Mouse (Mus musculus) intestine, embryonic 15.5 days (tissue): ENCODE data around the gene Amn. TPM values are rescaled to one million over a fixed set of nuclear protein-coding genes. Genes with fewer than 3 reads are reported as not detected.
A peak's percentile ranks its signal among the peaks of the same experiment; 100 is the strongest.

Experiments
- ATAC-seq: fragments of 200-750 bp; cut with Nextera tagmentation; 2 replicates; pipeline ENCODE4 v1.8.0; 2017; ENCODE audit warnings: moderate TSS enrichment, moderate library complexity
- H3K27ac ChIP-seq: fragments of 300-500 bp; sonication (generic); 2 replicates; pipeline ENCODE4 v1.5.1; 2015; ENCODE audit warnings: mild to moderate bottlenecking, inconsistent platforms
- H3K27me3 ChIP-seq: fragments of 300-500 bp; sonication (generic); replicated peaks from 2 replicates; pipeline ENCODE4 v1.6.1; 2015; ENCODE audit warnings: inconsistent platforms
- H3K36me3 ChIP-seq: fragments of 300-500 bp; sonication (generic); 2 replicates; pipeline ENCODE4 v1.6.1; 2015; ENCODE audit warnings: inconsistent platforms
- H3K4me1 ChIP-seq: fragments of 300-500 bp; sonication (generic); replicated peaks from 2 replicates; pipeline ENCODE4 v1.6.1; 2015; ENCODE audit warnings: inconsistent platforms
- H3K4me2 ChIP-seq: fragments of 300-500 bp; sonication (generic); replicated peaks from 2 replicates; pipeline ENCODE4 v1.6.1; 2015; ENCODE audit warnings: mild to moderate bottlenecking, inconsistent platforms
- H3K4me3 ChIP-seq: fragments of 300-500 bp; sonication (generic); replicated peaks from 2 replicates; pipeline ENCODE4 v1.5.1; 2015; ENCODE audit warnings: inconsistent platforms
- H3K9ac ChIP-seq: fragments of 300-500 bp; sonication (generic); 2 replicates; pipeline ENCODE4 v1.6.1; 2015; ENCODE audit warnings: inconsistent platforms
- H3K9me3 ChIP-seq: fragments of 300-500 bp; sonication (generic); 2 replicates; pipeline ENCODE4 v1.6.1; 2016; ENCODE audit warnings: inconsistent platforms
- WGBS: fragments of 180-500 bp; shearing (Covaris S2); methylation state at CpG from one replicate; pipeline ENCODE4 v1.1.7; 2015; 5-methylcytosine and 5-hydroxymethylcytosine counted together
- polyA plus RNA-seq: library from polyadenylated mRNA; unstranded; fragments of >200 nt; fragmentation: Nextera tagmentation; extraction: Ambion mirVana; gene quantifications from 2 replicates; pipeline ENCODE4 v1.2.1, GENCODE M21; 2015

Gene Amn
- 127 and 149 TPM in 2 replicates for polyA plus RNA-seq

GRCm38 (mm10) chr12:111270629-111271277 is at the start of gene Amn:
Gene Amn, plus strand, starts transcription at chr12:111271095.
- Histone ChIP-seq H3K27me3 (peaks cover 53% of the 10 kb centered on the region), H3K9ac (peak within 1 kb of the TSS; percentile 42), H3K9me3 (no peaks in the 10 kb centered on the region), H3K4me3 (peak within 1 kb of the TSS; percentile 41), H3K36me3 (no peaks in the 10 kb centered on the region), H3K4me1 (peaks cover 33% of the 10 kb centered on the region), H3K27ac (peak within 1 kb of the TSS; percentile 36; the same call in 1 of the 2 replicates), H3K4me2 (peak within 1 kb of the TSS; percentile 56)
- 24% methylated on average over 25 of the region's 25 CpGs for whole genome bisulfite sequencing
- ATAC-seq: peak; percentile 84

GRCm38 (mm10) chr12:111225197-111225780 is 45.6 kb upstream of the Amn start:
- no peak overlapping the region for H3K9ac ChIP-seq
- peaks cover 10% of the 10 kb centered on the region; the same call in 1 of the 2 replicates for H3K36me3 ChIP-seq
- H3K27me3 ChIP-seq: no peaks in the 10 kb centered on the region
- no peak for ATAC-seq
- no peaks in the 10 kb centered on the region for H3K9me3 ChIP-seq
- H3K4me2 ChIP-seq: no peak overlapping the region
- no peak overlapping the region for H3K27ac ChIP-seq
- WGBS: 69% methylated on average over 10 of the region's 10 CpGs
- no peak overlapping the region for H3K4me3 ChIP-seq
- H3K4me1 ChIP-seq: no peaks in the 10 kb centered on the region

GRCm38 (mm10) chr12:111227410-111227809 is 43.5 kb upstream of the Amn start:
- H3K9ac ChIP-seq: no peak overlapping the region
- H3K27ac ChIP-seq: no peak overlapping the region
- H3K4me1 ChIP-seq: no peaks in the 10 kb centered on the region
- 81% methylated on average over 4 of the region's 4 CpGs for WGBS
- H3K9me3 ChIP-seq: no peaks in the 10 kb centered on the region
- no peak overlapping the region for H3K4me3 ChIP-seq
- no peak overlapping the region for H3K4me2 ChIP-seq
- ATAC-seq: no peak
- H3K27me3 ChIP-seq: no peaks in the 10 kb centered on the region
- H3K36me3 ChIP-seq: peaks cover 1% of the 10 kb centered on the region; the same call in 1 of the 2 replicates

- Histone ChIP-seq H3K4me2 (no peak overlapping the region), H3K36me3 (no peaks in the 10 kb centered on the region), H3K27me3 (no peaks in the 10 kb centered on the region), H3K9ac (no peak overlapping the region), H3K9me3 (no peaks in the 10 kb centered on the region), H3K27ac (no peak overlapping the region), H3K4me1 (no peaks in the 10 kb centered on the region), H3K4me3 (no peak overlapping the region)
- WGBS: 92% methylated on average over 5 of the region's 5 CpGs
- no peak for ATAC-seq
Observed at GRCm38 (mm10) chr12:111228488-111228887, 42.4 kb upstream of the Amn start.

GRCm38 (mm10) chr12:111230793-111231192 is 40.1 kb upstream of the Amn start:
- Histone ChIP-seq H3K27ac (no peak overlapping the region), H3K36me3 (no peaks in the 10 kb centered on the region), H3K9me3 (no peaks in the 10 kb centered on the region), H3K4me1 (no peaks in the 10 kb centered on the region), H3K4me2 (no peak overlapping the region), H3K4me3 (no peak overlapping the region), H3K27me3 (no peaks in the 10 kb centered on the region), H3K9ac (no peak overlapping the region)
- no peak for ATAC-seq
- WGBS: 85% methylated on average over 2 of the region's 2 CpGs

- H3K27ac ChIP-seq: no peak overlapping the region
- ATAC-seq: peak; percentile 81
Observed at GRCm38 (mm10) chr12:111233798-111234197, 37.1 kb upstream of the Amn start.

GRCm38 (mm10) chr12:111234383-111234782 is 36.5 kb upstream of the Amn start:
- Histone ChIP-seq H3K4me3 (no peak overlapping the region), H3K4me2 (no peak overlapping the region), H3K4me1 (no peaks in the 10 kb centered on the region), H3K36me3 (no peaks in the 10 kb centered on the region), H3K27ac (no peak overlapping the region), H3K27me3 (no peaks in the 10 kb centered on the region), H3K9ac (no peak overlapping the region), H3K9me3 (no peaks in the 10 kb centered on the region)
- peak; percentile 76 for ATAC-seq
- WGBS: 68% methylated on average over 9 of the region's 9 CpGs

More at GRCm38 (mm10) chr12:111233798-111234197, 37.1 kb upstream of the Amn start:
- no peaks in the 10 kb centered on the region for H3K9me3 ChIP-seq
- H3K4me3 ChIP-seq: no peak overlapping the region
- H3K9ac ChIP-seq: no peak overlapping the region
- H3K27me3 ChIP-seq: no peaks in the 10 kb centered on the region
- no peaks in the 10 kb centered on the region for H3K36me3 ChIP-seq
- no peak overlapping the region for H3K4me2 ChIP-seq
- H3K4me1 ChIP-seq: no peaks in the 10 kb centered on the region
- WGBS: 80% methylated on average over 4 of the region's 4 CpGs

GRCm38 (mm10) chr12:111235631-111236030 is 35.3 kb upstream of the Amn start:
- 78% methylated on average over 6 of the region's 6 CpGs for WGBS
- no peaks in the 10 kb centered on the region for H3K9me3 ChIP-seq
- H3K9ac ChIP-seq: no peak overlapping the region
- H3K27ac ChIP-seq: no peak overlapping the region
- no peak for ATAC-seq
- H3K4me2 ChIP-seq: no peak overlapping the region
- no peaks in the 10 kb centered on the region for H3K4me1 ChIP-seq
- H3K27me3 ChIP-seq: no peaks in the 10 kb centered on the region
- H3K4me3 ChIP-seq: no peak overlapping the region
- no peaks in the 10 kb centered on the region for H3K36me3 ChIP-seq

- no peak overlapping the region for H3K4me2 ChIP-seq
- H3K4me1 ChIP-seq: no peaks in the 10 kb centered on the region
- no peak overlapping the region for H3K9ac ChIP-seq
- no peak overlapping the region for H3K27ac ChIP-seq
- WGBS: 96% methylated on average over 16 of the region's 16 CpGs
- H3K27me3 ChIP-seq: no peaks in the 10 kb centered on the region
- no peaks in the 10 kb centered on the region for H3K9me3 ChIP-seq
- no peak for ATAC-seq
- H3K36me3 ChIP-seq: no peaks in the 10 kb centered on the region
- H3K4me3 ChIP-seq: no peak overlapping the region
Observed at GRCm38 (mm10) chr12:111237611-111238188, 33.2 kb upstream of the Amn start.

- ATAC-seq: no peak
- WGBS: 89% methylated on average over 5 of the region's 5 CpGs
Observed at GRCm38 (mm10) chr12:111238345-111238744, 32.5 kb upstream of the Amn start.

GRCm38 (mm10) chr12:111238778-111239177 is 32.1 kb upstream of the Amn start:
- 58% methylated on average over 4 of the region's 4 CpGs for WGBS
- Histone ChIP-seq H3K4me3 (no peak overlapping the region), H3K27me3 (no peaks in the 10 kb centered on the region), H3K4me1 (no peaks in the 10 kb centered on the region), H3K36me3 (no peaks in the 10 kb centered on the region), H3K9me3 (no peaks in the 10 kb centered on the region), H3K27ac (no peak overlapping the region), H3K4me2 (no peak overlapping the region), H3K9ac (no peak overlapping the region)
- ATAC-seq: no peak

More at GRCm38 (mm10) chr12:111238345-111238744, 32.5 kb upstream of the Amn start:
- H3K9me3 ChIP-seq: no peaks in the 10 kb centered on the region
- H3K4me3 ChIP-seq: no peak overlapping the region
- no peak overlapping the region for H3K27ac ChIP-seq
- H3K4me2 ChIP-seq: no peak overlapping the region
- H3K27me3 ChIP-seq: no peaks in the 10 kb centered on the region
- H3K9ac ChIP-seq: no peak overlapping the region
- H3K4me1 ChIP-seq: no peaks in the 10 kb centered on the region
- no peaks in the 10 kb centered on the region for H3K36me3 ChIP-seq

- no peaks in the 10 kb centered on the region for H3K4me1 ChIP-seq
- no peak for ATAC-seq
- WGBS: 88% methylated on average over 10 of the region's 10 CpGs
- no peaks in the 10 kb centered on the region for H3K36me3 ChIP-seq
- no peak overlapping the region for H3K4me2 ChIP-seq
- no peak overlapping the region for H3K9ac ChIP-seq
- no peak overlapping the region for H3K27ac ChIP-seq
- no peaks in the 10 kb centered on the region for H3K9me3 ChIP-seq
- H3K4me3 ChIP-seq: no peak overlapping the region
- H3K27me3 ChIP-seq: no peaks in the 10 kb centered on the region
Observed at GRCm38 (mm10) chr12:111239930-111240329, 31.0 kb upstream of the Amn start.
